Mouse (Mus musculus): ENCODE data around the gene Rbm19. TPM values are rescaled to one million over a fixed set of nuclear protein-coding genes. Genes with fewer than 3 reads are reported as not detected.
A peak's percentile ranks its signal among the peaks of the same experiment; 100 is the strongest.

Gene Rbm19
- polyA plus RNA-seq, 1 experiment = 13.3 TPM

DNA sequence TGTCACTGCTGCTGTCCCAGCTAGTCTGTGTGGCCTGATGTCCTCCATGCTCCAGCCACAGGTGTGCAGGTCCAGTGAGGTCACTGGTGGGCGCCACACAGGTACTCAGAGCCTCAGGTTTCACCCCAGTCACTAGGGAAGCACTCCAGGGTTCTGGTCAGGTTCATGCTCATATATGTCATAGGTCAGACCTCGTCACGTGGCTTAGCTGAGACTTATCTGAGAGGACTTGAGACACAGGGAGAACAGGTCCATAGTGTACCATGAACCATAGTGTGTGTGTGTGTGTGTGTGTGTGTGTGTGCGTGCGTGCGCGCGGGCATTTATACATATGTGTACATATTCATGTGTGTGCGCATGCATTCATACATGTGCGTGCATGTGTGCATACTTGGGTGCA is 46.4 kb downstream of the Rbm19 start:
- 95% methylated on average over 10 of the region's 10 CpGs for WGBS

DNA sequence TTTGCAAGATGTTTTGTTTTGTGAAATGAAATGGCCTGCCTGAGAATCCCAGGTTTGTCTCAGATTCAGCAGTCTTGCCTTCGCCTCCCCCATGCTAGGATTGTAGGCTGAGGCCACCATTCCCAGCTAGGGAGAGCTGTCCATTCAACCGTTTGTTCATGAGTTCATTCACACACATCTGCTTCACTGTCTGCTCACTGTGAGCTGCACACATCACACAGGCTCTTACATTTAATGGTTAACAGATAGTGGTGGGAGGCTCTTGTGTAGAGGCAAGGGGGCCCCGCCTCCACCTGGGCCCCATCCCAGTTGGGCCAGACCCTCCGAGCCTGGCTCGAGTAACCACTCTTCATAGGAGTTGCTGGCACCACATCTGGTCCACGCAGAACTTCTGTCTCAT is 47.2 kb downstream of the Rbm19 start:
- 93% methylated on average over 6 of the region's 6 CpGs for WGBS
- Histone ChIP-seq H3K27ac (ENCODE audit: insufficient read depth, low read length) (no peak overlapping the region), H3K4me1 (ENCODE audit: control insufficient read depth, insufficient read depth, insufficient read length) (peaks cover 16% of the 10 kb centered on the region; the same call in 1 of the 2 replicates)

More for the DNA sequence above, 46.4 kb downstream of the Rbm19 start:
- no peaks in the 10 kb centered on the region for H3K36me3 ChIP-seq (ENCODE audit: control insufficient read depth, insufficient read depth, low read length)
- no peak for TF ChIP-seq POLR2A (IDR thresholded peaks at IDR 0.05; ENCODE audit: low read depth, low read length)
- TF ChIP-seq CTCF (IDR thresholded peaks at IDR 0.05; ENCODE audit: extremely low read depth, insufficient read depth, insufficient read length, insufficient replicate concordance) = no peak
- H3K4me3 ChIP-seq (ENCODE audit: extremely low read depth, insufficient read depth, insufficient read length) = no peak overlapping the region
- no peak for DNase-seq (ENCODE audit: low read depth in 1 of 2, low spot score in 2 of 2)
- H3K27me3 ChIP-seq (ENCODE audit: control insufficient read depth, insufficient read depth, low read length) = no peaks in the 10 kb centered on the region
- H3K4me1 ChIP-seq (ENCODE audit: control insufficient read depth, insufficient read depth, insufficient read length) = peaks cover 16% of the 10 kb centered on the region; the same call in 1 of the 2 replicates
- no peak overlapping the region for H3K27ac ChIP-seq (ENCODE audit: insufficient read depth, low read length)

DNA sequence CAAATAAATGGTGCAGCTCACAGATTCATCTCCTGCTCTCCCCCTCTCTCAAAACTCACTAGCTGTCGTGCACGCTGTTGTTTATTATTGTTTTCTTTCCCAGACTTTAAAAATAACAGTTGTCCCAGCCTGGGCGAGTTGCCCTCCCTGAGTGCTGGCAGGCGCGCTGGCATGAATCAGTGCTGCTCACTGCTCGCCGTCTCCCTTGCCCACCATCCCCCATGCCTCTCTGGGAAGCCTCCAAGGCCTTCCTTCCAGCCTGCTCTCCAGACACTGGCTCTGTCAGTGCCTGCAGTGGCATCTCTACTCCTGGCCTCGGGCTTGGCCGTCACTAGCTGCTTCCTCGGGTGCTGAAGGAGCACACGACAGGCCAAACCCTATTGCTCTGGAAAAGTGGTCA is 48.2 kb downstream of the Rbm19 start:
- Histone ChIP-seq H3K27ac (ENCODE audit: insufficient read depth, low read length) (peak overlapping the region; percentile 52; the same call in 1 of the 2 replicates), H3K4me1 (ENCODE audit: control insufficient read depth, insufficient read depth, insufficient read length) (peaks cover 16% of the 10 kb centered on the region; the same call in 1 of the 2 replicates), H3K27me3 (ENCODE audit: control insufficient read depth, insufficient read depth, low read length) (no peaks in the 10 kb centered on the region), H3K36me3 (ENCODE audit: control insufficient read depth, insufficient read depth, low read length) (no peaks in the 10 kb centered on the region), H3K4me3 (ENCODE audit: extremely low read depth, insufficient read depth, insufficient read length) (no peak overlapping the region)
- no peak for DNase-seq (ENCODE audit: low read depth in 1 of 2, low spot score in 2 of 2)
- no peak for TF ChIP-seq CTCF (IDR thresholded peaks at IDR 0.05; ENCODE audit: extremely low read depth, insufficient read depth, insufficient read length, insufficient replicate concordance)
- no peak for TF ChIP-seq POLR2A (IDR thresholded peaks at IDR 0.05; ENCODE audit: low read depth, low read length)
- 93% methylated on average over 11 of the region's 11 CpGs for WGBS

More for the DNA sequence above, 47.2 kb downstream of the Rbm19 start:
- no peak for DNase-seq (ENCODE audit: low read depth in 1 of 2, low spot score in 2 of 2)
- no peaks in the 10 kb centered on the region for H3K36me3 ChIP-seq (ENCODE audit: control insufficient read depth, insufficient read depth, low read length)
- H3K4me3 ChIP-seq (ENCODE audit: extremely low read depth, insufficient read depth, insufficient read length) = no peak overlapping the region
- no peak for TF ChIP-seq POLR2A (IDR thresholded peaks at IDR 0.05; ENCODE audit: low read depth, low read length)
- TF ChIP-seq CTCF (IDR thresholded peaks at IDR 0.05; ENCODE audit: extremely low read depth, insufficient read depth, insufficient read length, insufficient replicate concordance) = no peak
- no peaks in the 10 kb centered on the region for H3K27me3 ChIP-seq (ENCODE audit: control insufficient read depth, insufficient read depth, low read length)

DNA sequence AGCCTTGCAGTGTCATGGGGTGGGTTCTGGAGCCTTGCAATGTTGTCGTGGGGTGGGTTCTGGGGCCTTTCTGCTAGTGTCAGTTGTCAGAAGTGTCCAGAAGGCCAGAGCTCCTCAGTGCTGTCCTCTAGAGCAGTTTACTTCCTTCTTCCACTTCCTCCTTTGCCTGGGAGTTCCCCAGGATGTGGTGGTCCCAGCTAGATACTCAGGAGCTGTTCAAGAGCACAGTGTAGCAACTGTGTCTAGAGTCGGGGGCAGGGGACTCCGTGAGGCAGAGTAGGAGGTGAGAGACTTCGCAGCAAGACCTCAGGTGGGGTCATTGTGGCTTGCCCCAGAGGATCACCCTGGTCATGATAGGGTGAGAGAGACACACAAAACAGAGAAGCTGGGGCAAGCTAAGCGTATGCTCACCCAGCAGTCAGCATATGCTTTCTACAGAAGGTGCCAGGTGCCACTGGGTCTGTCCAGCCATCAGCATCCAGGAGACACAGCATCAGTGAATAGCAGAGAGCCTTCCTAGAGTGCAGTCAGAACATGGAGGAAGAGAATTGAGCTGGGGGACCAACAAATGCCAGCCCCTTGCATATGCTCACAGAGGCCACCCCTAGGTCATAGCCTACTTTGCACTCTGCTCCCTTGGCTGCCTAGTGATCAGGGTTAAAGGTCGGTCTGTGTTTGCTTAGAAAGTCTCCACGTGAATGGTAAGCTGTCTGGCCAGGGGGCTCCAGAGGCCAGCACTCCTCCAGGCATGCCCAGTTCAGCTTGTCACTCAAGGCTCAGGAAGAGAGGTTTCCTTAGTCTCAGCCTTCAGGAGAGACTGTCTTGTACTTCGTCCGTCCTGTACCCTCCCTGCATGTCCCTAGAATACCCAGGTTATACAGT is 49.0 kb downstream of the Rbm19 start:
- H3K27ac ChIP-seq (ENCODE audit: insufficient read depth, low read length) = peak overlapping the region; percentile 52; the same call in 1 of the 2 replicates
- no peak for TF ChIP-seq CTCF (IDR thresholded peaks at IDR 0.05; ENCODE audit: extremely low read depth, insufficient read depth, insufficient read length, insufficient replicate concordance)
- TF ChIP-seq POLR2A (IDR thresholded peaks at IDR 0.05; ENCODE audit: low read depth, low read length) = no peak
- peak; percentile 4 to 20 for DNase-seq (ENCODE audit: low read depth in 1 of 2, low spot score in 2 of 2)
- H3K4me3 ChIP-seq (ENCODE audit: extremely low read depth, insufficient read depth, insufficient read length) = no peak overlapping the region
- WGBS = 60% methylated on average over 9 of the region's 9 CpGs
- H3K27me3 ChIP-seq (ENCODE audit: control insufficient read depth, insufficient read depth, low read length) = no peaks in the 10 kb centered on the region
- peaks cover 16% of the 10 kb centered on the region; the same call in 1 of the 2 replicates for H3K4me1 ChIP-seq (ENCODE audit: control insufficient read depth, insufficient read depth, insufficient read length)
- no peaks in the 10 kb centered on the region for H3K36me3 ChIP-seq (ENCODE audit: control insufficient read depth, insufficient read depth, low read length)

DNA sequence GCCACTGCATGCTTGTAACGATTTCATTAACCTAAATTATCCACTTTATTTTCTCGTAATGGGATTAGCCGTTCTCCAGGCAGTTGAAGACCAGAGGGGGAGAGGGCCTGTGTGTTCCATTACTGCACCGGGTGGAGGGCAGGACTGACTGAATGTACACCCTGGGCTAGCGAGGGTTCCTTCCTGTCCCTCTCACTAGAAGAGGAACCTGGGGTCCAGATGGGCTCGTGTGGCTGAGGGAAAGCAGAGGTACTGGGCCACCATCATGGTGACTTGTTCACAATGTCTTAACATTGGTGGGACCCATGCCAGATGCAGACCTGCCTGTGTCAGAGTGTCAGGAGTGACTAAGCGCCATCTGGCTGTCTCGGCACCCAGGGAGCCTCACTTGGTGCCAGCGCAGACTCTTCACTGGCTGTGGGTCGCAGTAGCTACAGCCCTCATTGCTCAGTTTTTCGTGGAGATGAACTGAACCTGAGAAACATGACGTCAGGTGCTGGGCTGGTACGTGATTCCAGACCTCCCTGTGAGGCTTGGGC is 51.6 kb downstream of the Rbm19 start:
- WGBS = 78% methylated on average over 13 of the region's 13 CpGs
- TF ChIP-seq POLR2A (IDR thresholded peaks at IDR 0.05; ENCODE audit: low read depth, low read length) (no peak), CTCF (IDR thresholded peaks at IDR 0.05; ENCODE audit: extremely low read depth, insufficient read depth, insufficient read length, insufficient replicate concordance) (no peak)
- no peak for DNase-seq (ENCODE audit: low read depth in 1 of 2, low spot score in 2 of 2)
- Histone ChIP-seq H3K27me3 (ENCODE audit: control insufficient read depth, insufficient read depth, low read length) (no peaks in the 10 kb centered on the region), H3K4me1 (ENCODE audit: control insufficient read depth, insufficient read depth, insufficient read length) (peaks cover 16% of the 10 kb centered on the region; the same call in 1 of the 2 replicates), H3K27ac (ENCODE audit: insufficient read depth, low read length) (no peak overlapping the region), H3K4me3 (ENCODE audit: extremely low read depth, insufficient read depth, insufficient read length) (no peak overlapping the region), H3K36me3 (ENCODE audit: control insufficient read depth, insufficient read depth, low read length) (no peaks in the 10 kb centered on the region)

DNA sequence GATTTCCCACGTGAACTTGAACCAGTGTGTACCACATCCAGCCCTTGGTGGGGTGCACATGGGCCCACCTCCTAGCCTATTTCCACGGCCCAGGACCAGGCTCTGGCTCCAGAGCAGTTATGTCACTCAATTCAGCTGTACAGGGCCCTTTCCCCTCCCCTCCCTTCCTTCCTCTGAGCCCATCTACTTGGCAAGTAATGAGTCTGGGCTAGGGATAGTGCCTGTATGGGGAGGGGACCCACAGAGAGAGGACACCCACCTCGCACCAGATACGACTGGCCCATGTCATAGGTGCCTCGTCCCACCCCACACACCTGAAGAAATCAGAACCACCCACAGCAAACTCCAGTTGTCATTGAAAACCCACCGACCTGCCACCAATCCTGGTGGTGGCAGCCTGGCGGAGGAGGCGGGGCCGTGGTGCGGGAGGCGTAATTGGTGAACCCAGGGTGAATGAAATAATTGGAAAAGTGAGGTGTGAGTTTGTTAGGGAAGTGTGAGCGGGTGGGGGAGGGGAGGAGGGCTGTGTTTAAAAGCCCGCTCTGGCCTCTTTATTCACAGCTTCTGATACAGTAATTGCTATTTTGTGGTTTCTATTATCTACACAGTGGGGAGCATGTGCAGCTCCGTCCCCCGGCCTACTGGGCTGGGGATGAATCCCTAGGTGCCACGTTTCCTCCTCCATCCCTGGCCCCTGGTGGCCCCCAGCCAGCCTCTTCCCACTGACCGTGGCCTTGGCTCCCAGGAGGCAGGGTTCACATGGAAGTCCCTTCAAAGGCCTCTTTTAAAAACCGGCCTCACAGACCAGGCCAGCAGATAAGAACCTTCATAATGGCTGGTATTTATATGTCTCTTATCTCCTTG is 55.8 kb downstream of the Rbm19 start:
- H3K36me3 ChIP-seq (ENCODE audit: control insufficient read depth, insufficient read depth, low read length) = peaks cover 9% of the 10 kb centered on the region; the same call in 1 of the 2 replicates
- no peak overlapping the region for H3K27ac ChIP-seq (ENCODE audit: insufficient read depth, low read length)
- no peak for DNase-seq (ENCODE audit: low read depth in 1 of 2, low spot score in 2 of 2)
- no peaks in the 10 kb centered on the region for H3K4me1 ChIP-seq (ENCODE audit: control insufficient read depth, insufficient read depth, insufficient read length)
- no peak for TF ChIP-seq POLR2A (IDR thresholded peaks at IDR 0.05; ENCODE audit: low read depth, low read length)
- no peak for TF ChIP-seq CTCF (IDR thresholded peaks at IDR 0.05; ENCODE audit: extremely low read depth, insufficient read depth, insufficient read length, insufficient replicate concordance)
- no peak overlapping the region for H3K4me3 ChIP-seq (ENCODE audit: extremely low read depth, insufficient read depth, insufficient read length)
- 83% methylated on average over 18 of the region's 18 CpGs for WGBS
- no peaks in the 10 kb centered on the region for H3K27me3 ChIP-seq (ENCODE audit: control insufficient read depth, insufficient read depth, low read length)
